Mouse (Mus musculus): ENCODE data around the gene Fam129c. TPM values are rescaled to one million over a fixed set of nuclear protein-coding genes. Genes with fewer than 3 reads are reported as not detected.
A peak's percentile ranks its signal among the peaks of the same experiment; 100 is the strongest.

Fam129c gene
- total RNA-seq, 2 experiments from 2014 or later: 3.6 to 4.6 TPM

DNA sequence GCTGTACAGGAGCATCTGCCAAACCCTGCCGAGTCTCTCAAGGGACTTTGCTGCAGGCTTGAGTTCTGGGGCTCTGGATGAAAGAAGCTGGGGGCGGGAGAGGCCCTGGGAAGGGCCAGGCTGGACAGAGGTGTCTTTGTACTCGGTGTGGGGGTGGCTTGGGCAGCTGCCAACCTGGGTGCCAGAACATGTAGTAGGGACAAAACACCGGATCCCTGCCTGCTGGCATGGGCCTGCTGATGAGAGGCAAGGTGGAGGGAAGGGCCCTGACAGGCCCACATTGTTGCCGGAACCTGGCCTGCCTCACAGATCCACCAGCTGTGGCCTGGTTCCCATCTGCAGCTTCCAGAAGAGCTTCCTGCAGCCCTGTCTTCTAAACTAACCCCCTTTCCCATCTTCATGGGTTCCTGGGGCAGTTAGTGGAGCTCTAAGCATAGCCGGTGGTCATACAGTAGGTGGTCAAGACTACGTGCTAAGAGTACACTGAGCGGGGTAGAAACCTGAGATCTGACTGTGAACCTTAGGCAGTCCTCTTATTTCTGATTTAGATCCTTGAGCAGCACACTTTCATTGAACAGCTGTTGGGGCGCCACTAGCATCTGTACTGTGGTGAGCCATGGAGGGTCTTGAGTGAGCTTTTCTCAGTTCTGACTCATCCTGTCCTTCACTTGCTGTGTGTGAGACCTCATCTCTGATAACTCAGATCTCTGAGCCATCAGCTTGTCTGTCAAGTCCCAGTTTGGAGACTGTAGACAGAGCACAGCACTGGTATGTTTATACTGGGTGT is 24.4 kb upstream of the Fam129c start:
- no peak for ATAC-seq (ENCODE audit: poor library complexity, severe bottlenecking)

DNA sequence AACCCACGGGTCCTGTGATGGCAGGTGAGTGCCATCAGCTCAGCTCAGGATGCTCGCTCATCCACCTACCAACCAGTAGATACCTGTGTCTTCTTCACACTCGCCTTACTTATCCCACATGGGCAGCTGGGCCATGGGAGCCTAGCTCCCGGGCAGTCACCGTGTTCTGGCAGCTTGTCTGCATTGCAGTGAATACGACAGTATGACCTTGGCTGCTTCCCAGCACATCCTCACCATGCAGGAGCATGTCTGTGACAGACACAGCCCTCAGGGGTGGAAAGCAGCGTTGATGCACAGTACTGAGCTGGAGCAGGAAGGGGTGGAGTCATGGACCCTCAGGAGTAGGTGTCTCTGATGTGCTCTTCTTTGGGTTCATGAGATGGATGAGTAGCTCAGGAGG is 23.0 kb upstream of the Fam129c start:
- no peak for ATAC-seq (ENCODE audit: poor library complexity, severe bottlenecking)

DNA sequence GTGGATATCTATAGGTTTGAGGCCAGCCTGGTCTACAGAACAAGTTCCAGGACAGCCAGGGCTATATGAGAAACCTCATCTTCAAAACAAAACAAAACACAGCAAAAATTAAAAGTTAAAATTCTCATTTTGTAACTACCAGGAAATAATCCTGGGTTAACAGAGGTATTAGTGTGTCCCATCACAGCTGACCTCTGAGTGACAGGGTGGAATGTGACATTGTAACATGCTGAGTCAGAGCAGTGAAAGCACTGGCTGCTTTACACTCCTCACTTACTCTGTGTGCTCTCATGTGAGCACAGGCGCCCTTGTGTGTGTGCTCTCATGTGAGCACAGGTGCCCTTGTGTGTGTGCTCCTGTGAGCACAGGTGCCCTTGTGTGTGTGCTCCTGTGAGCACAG is 22.4 kb upstream of the Fam129c start:
- no peak for ATAC-seq (ENCODE audit: poor library complexity, severe bottlenecking)

- ATAC-seq (ENCODE audit: poor library complexity, severe bottlenecking): no peak
Measured at GRCm38 (mm10) chr8:71577856-71578387, 19.5 kb upstream of the Fam129c start.

GRCm38 (mm10) chr8:71579009-71579408 is 18.4 kb upstream of the Fam129c start:
- no peak for ATAC-seq (ENCODE audit: poor library complexity, severe bottlenecking)

- ATAC-seq (ENCODE audit: poor library complexity, severe bottlenecking): no peak
Measured at GRCm38 (mm10) chr8:71579476-71579875, 18.0 kb upstream of the Fam129c start.

GRCm38 (mm10) chr8:71580201-71580600 is 17.2 kb upstream of the Fam129c start:
- ATAC-seq (ENCODE audit: poor library complexity, severe bottlenecking): no peak

GRCm38 (mm10) chr8:71586891-71587290 is 10.6 kb upstream of the Fam129c start:
- ATAC-seq (ENCODE audit: poor library complexity, severe bottlenecking): peak; percentile 50

GRCm38 (mm10) chr8:71588762-71589161 is 8.7 kb upstream of the Fam129c start:
- no peak for ATAC-seq (ENCODE audit: poor library complexity, severe bottlenecking)

DNA sequence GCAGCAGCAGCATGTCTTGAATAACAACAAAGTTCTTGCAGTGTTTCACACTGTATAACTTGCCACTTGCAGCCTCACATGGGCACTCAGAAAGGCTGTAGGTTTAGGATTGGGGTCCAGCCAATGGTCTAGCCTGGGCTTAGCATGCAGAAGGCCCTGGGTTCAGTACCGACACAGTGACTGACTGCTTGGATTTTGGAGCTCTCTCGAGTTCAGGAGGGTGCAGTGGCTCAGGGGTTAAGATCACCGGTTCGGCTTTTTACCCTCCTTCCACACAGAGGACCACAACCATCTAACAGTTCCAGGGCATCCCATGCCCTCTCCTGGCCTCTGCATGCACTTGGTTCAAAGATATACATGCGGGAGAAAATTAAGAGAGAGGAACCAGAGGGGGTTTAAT is 6.4 kb upstream of the Fam129c start:
- no peak for ATAC-seq (ENCODE audit: poor library complexity, severe bottlenecking)

DNA sequence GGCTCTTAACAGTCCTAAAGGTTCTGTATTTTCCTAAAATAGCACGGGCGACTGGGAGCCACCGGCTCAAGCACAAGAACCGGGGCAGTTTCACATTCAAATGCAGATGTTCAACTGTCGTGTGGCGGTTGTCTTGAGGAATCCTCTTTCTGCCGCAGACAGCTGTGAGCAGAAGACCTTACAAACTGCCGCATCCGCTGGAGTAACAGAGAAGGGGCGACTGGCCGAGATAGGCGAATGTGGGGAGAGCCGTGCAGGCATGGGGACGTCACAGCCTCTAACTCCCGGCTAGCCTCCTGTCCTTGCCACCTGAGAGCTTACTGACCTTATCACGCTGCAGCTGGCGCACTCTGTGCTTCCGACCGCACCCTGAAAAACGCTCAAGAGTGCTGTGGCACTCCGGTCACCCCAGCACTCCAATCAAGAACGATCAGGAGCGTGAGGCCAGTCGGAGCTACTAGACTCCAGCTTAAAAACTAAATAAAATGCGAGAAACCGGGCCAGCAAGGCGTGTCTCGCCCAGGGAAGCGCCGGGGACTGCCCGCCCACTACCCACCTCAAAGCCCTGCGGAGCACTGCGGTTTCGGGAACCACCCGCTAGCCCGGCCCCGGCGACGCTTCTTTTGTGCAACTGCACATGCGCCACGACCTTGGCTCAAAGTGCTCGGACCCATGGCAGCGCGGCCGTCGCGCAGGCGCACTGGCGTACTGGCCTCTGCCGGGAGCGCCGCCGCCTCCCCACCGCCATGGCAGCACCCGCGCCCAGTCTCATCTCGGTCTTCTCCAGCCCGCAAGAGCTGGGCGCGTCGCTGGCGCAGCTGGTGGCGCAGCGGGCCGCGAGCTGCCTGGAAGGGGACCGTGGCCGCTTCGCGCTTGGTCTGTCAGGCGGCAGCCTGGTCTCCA is 5.7 kb upstream of the Fam129c start, which contains the start of gene Pgls:
Gene Pgls, plus strand, starts transcription at position 706 of the 903 bp plus-strand sequence.
- peak; percentile 71 for ATAC-seq (ENCODE audit: poor library complexity, severe bottlenecking)

DNA sequence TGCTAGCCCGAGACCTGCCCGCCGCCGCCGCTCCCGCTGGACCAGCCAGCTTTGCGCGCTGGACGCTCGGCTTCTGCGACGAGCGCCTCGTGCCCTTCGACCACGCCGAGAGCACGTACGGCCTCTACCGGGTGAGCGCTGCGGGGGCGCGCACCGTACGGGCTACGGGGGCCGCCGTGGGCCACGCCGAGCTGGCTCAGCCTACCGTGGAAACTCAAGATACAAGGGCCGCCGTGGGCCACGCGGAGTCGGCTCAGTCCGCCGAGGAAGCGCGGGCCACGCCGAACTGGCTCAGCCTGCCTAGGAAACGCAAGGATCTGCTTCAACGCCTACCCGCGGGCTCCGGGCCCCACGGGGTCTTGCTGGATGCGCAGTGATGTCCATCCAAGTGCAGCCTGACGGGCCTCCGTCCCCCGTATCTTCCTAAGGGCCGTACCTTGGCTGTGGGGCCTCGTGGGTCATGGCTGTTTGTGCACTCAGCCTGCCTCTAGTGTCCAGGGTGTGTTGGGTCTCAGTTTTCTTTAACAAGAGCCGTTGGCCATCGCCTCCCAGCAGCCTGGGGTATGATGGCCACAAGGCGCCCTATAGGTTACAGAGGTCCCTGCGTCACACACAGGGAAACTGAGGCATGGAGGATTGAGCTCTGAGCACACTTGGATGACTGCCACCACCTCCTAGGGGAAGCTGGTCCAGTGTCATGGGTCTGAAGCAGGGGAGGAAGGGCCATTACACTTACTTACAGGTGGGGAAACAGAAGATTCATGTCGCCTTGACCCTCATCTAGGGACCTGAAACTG is 4.9 kb upstream of the Fam129c start:
- peak; percentile 19; the same call in 1 of the 2 replicates for ATAC-seq (ENCODE audit: poor library complexity, severe bottlenecking)

DNA sequence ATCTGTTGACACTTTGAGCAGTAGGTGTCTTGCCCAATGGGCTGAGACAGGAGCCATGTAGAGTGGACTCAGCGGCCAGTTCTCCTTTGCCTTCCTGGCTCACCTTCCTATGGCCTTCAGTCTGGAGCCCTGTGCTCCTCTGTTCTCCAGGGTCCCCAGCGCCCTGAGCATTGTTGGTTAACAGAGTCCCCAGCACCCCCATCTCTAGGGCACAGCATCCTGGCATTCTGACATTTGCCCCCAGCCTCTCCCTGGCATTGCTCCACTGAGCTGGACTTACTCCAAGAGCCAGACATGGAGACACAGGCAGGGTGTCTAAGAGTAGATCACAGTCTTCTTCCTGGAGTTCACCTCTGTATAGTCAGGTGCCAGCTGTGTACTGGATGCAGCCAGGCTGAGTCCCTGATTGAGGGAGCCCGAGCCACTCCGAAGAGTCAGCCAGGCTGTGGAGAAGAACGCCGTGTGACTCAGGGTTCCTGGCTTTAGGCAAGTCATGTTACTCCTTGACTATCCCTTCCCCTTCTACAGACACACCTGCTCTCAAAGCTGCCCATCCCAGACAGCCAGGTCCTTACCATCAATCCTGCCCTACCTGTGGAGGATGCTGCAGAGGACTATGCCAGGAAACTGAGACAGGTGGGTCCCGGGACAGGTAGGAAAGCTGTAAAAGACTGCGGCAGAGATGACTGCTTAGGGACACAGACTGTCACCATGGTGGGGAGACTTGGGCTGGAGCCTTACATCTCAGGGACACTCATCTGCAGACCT is 3.7 kb upstream of the Fam129c start:
- no peak for ATAC-seq (ENCODE audit: poor library complexity, severe bottlenecking)

DNA sequence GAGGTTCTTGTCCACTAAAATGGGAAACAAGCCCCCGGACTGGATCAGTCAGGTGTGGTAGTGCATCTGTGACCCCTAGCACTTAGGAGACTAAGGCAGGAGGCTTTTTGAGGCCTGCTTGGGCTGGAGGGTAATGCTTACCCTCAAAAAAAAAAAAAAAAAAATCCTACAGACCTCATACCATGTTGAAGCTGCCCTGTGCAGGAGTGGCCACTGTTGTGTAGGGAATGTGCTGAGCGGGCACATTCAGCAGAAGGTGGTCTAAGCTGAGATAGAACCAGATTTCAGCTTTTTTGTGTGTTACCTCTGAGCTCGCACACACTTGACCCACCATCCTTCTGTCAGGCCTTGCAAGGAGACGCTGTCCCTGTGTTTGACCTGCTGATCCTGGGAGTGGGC is 3.1 kb upstream of the Fam129c start:
- ATAC-seq (ENCODE audit: poor library complexity, severe bottlenecking): no peak

- peak; percentile 72 for ATAC-seq (ENCODE audit: poor library complexity, severe bottlenecking)
Measured at GRCm38 (mm10) chr8:71595862-71596261, 1.6 kb upstream of the Fam129c start.

GRCm38 (mm10) chr8:71596384-71596783 is 1.1 kb upstream of the Fam129c start:
- ATAC-seq (ENCODE audit: poor library complexity, severe bottlenecking): no peak

- peak; percentile 19; the same call in 1 of the 2 replicates for ATAC-seq (ENCODE audit: poor library complexity, severe bottlenecking)
Measured at GRCm38 (mm10) chr8:71596798-71597197, 650 bp upstream of the Fam129c start.

- no peak for ATAC-seq (ENCODE audit: poor library complexity, severe bottlenecking)
Measured at GRCm38 (mm10) chr8:71598375-71598774, 927 bp downstream of the Fam129c start.

GRCm38 (mm10) chr8:71598841-71599240 is 1.4 kb downstream of the Fam129c start:
- ATAC-seq (ENCODE audit: poor library complexity, severe bottlenecking): no peak
